Mouse (Mus musculus) stomach, embryonic 14.5 days (tissue): ENCODE data around the gene Scn10a. TPM values are rescaled to one million over a fixed set of nuclear protein-coding genes. Genes with fewer than 3 reads are reported as not detected.

Experiments
- ATAC-seq: fragments of 200-750 bp; cut with Nextera tagmentation; 2 replicates; pipeline ENCODE4 v1.8.0; 2017; ENCODE audit warnings: low read depth, moderate TSS enrichment; ENCODE audit not compliant: insufficient number of reproducible peaks, insufficient read depth, low FRiP score
- H3K27ac ChIP-seq: fragments of 300-500 bp; sonication (generic); 2 replicates; pipeline ENCODE4 v1.5.1; 2014; ENCODE audit warnings: mild to moderate bottlenecking, low read length, moderate library complexity, mixed read lengths
- H3K27me3 ChIP-seq: fragments of 300-500 bp; sonication (generic); 2 replicates; pipeline ENCODE4 v1.6.1; 2014; ENCODE audit warnings: low read length, control low read depth, mixed read lengths; ENCODE audit not compliant: control insufficient read depth, insufficient read depth
- H3K36me3 ChIP-seq: fragments of 300-500 bp; sonication (generic); 2 replicates; pipeline ENCODE4 v1.6.1; 2014; ENCODE audit warnings: mild to moderate bottlenecking, control low read depth, low read length, moderate library complexity, mixed read lengths; ENCODE audit not compliant: control insufficient read depth, insufficient read depth
- H3K4me1 ChIP-seq: fragments of 300-500 bp; sonication (generic); 2 replicates; pipeline ENCODE4 v1.6.1; 2014; ENCODE audit warnings: low read length, control low read depth, mixed read lengths; ENCODE audit not compliant: control insufficient read depth, insufficient read depth
- H3K4me2 ChIP-seq: fragments of 300-500 bp; sonication (generic); replicated peaks from 2 replicates; pipeline ENCODE4 v1.6.1; 2014; ENCODE audit warnings: low read depth, low read length, control low read depth
- H3K4me3 ChIP-seq: fragments of 300-500 bp; sonication (generic); 2 replicates; pipeline ENCODE4 v1.5.1; 2014; ENCODE audit warnings: low read depth, low read length, control low read depth
- H3K9ac ChIP-seq: fragments of 300-500 bp; sonication (generic); replicated peaks from 2 replicates; pipeline ENCODE4 v1.6.1; 2014; ENCODE audit warnings: low read depth, mild to moderate bottlenecking, control low read depth, low read length, moderate library complexity, mixed read lengths
- H3K9me3 ChIP-seq: fragments of 300-500 bp; sonication (generic); 2 replicates; pipeline ENCODE4 v1.6.1; 2016; ENCODE audit warnings: low read depth, low read length, control low read depth; ENCODE audit not compliant: control insufficient read depth
- WGBS: fragments of 180-500 bp; shearing (Covaris S2); extraction: QIAGEN DNeasy Blood & Tissue Kit; methylation state at CpG from one replicate; pipeline ENCODE4 v1.1.7; 2014; 5-methylcytosine and 5-hydroxymethylcytosine counted together
- polyA plus RNA-seq: library from polyadenylated mRNA; unstranded; fragments of >200 nt; fragmentation: Nextera tagmentation; extraction: Ambion mirVana; gene quantifications from 2 replicates; pipeline ENCODE4 v1.2.1, GENCODE M21; 2014

Gene Scn10a
- polyA plus RNA-seq, 1 experiment from 2014 or later = not detected

GRCm38 (mm10) chr9:119578311-119578635 lies 140.8 kb downstream of the Scn10a start:
- under 1% methylated on average over 23 of the region's 24 CpGs for WGBS
- no peaks in the 10 kb centered on the region for H3K36me3 ChIP-seq
- H3K27me3 ChIP-seq = peaks cover 34% of the 10 kb centered on the region
- peak overlapping the region; percentile 98 for H3K4me2 ChIP-seq
- H3K4me1 ChIP-seq = no peaks in the 10 kb centered on the region
- no peak overlapping the region for H3K27ac ChIP-seq
- peak overlapping the region; percentile 53 for H3K4me3 ChIP-seq
- ATAC-seq = no peak
- H3K9ac ChIP-seq = peak overlapping the region; percentile 10; the same call in 1 of the 2 replicates
- no peaks in the 10 kb centered on the region for H3K9me3 ChIP-seq

- Histone ChIP-seq H3K9me3 (no peaks in the 10 kb centered on the region), H3K36me3 (no peaks in the 10 kb centered on the region), H3K4me1 (no peaks in the 10 kb centered on the region), H3K27me3 (peaks cover 43% of the 10 kb centered on the region), H3K27ac (no peak overlapping the region), H3K4me3 (no peak overlapping the region), H3K4me2 (no peak overlapping the region), H3K9ac (no peak overlapping the region)
- ATAC-seq = no peak
- WGBS = 83% methylated on average over 2 of the region's 2 CpGs
Observed at GRCm38 (mm10) chr9:119576977-119577376, 142.1 kb downstream of the Scn10a start.

- H3K36me3 ChIP-seq = no peaks in the 10 kb centered on the region
- no peak overlapping the region for H3K4me3 ChIP-seq
- H3K9ac ChIP-seq = no peak overlapping the region
- H3K4me1 ChIP-seq = no peaks in the 10 kb centered on the region
- H3K27ac ChIP-seq = no peak overlapping the region
- peaks cover 44% of the 10 kb centered on the region for H3K27me3 ChIP-seq
- ATAC-seq = no peak
- no peaks in the 10 kb centered on the region for H3K9me3 ChIP-seq
- no peak overlapping the region for H3K4me2 ChIP-seq
- 44% methylated on average over 9 of the region's 9 CpGs for WGBS
Observed at GRCm38 (mm10) chr9:119575732-119576131, 143.4 kb downstream of the Scn10a start.

- Histone ChIP-seq H3K9ac (no peak overlapping the region), H3K9me3 (no peaks in the 10 kb centered on the region), H3K27ac (no peak overlapping the region), H3K27me3 (peaks cover 38% of the 10 kb centered on the region), H3K36me3 (no peaks in the 10 kb centered on the region), H3K4me1 (no peaks in the 10 kb centered on the region), H3K4me3 (no peak overlapping the region), H3K4me2 (no peak overlapping the region)
- 70% methylated on average over 7 of the region's 7 CpGs for WGBS
- ATAC-seq = no peak
Observed at GRCm38 (mm10) chr9:119574366-119574765, 144.8 kb downstream of the Scn10a start.

GRCm38 (mm10) chr9:119573009-119573408 lies 146.1 kb downstream of the Scn10a start:
- 52% methylated on average over 14 of the region's 14 CpGs for WGBS
- no peak overlapping the region for H3K4me2 ChIP-seq
- no peaks in the 10 kb centered on the region for H3K36me3 ChIP-seq
- H3K4me3 ChIP-seq = no peak overlapping the region
- no peak overlapping the region for H3K9ac ChIP-seq
- no peaks in the 10 kb centered on the region for H3K9me3 ChIP-seq
- no peak overlapping the region for H3K27ac ChIP-seq
- ATAC-seq = no peak
- H3K4me1 ChIP-seq = no peaks in the 10 kb centered on the region
- peaks cover 26% of the 10 kb centered on the region for H3K27me3 ChIP-seq

- Histone ChIP-seq H3K27me3 (peaks cover 13% of the 10 kb centered on the region; the same call in 1 of the 2 replicates), H3K9ac (no peak overlapping the region), H3K4me2 (no peak overlapping the region), H3K9me3 (no peaks in the 10 kb centered on the region), H3K4me3 (no peak overlapping the region), H3K27ac (no peak overlapping the region), H3K4me1 (no peaks in the 10 kb centered on the region), H3K36me3 (no peaks in the 10 kb centered on the region)
- no peak for ATAC-seq
- WGBS = 4% methylated on average over 15 of the region's 15 CpGs
Observed at GRCm38 (mm10) chr9:119571411-119571888, 147.7 kb downstream of the Scn10a start.

- H3K27ac ChIP-seq = no peak overlapping the region
- 21% methylated on average over 9 of the region's 9 CpGs for whole genome bisulfite sequencing
- ATAC-seq = no peak
Observed at GRCm38 (mm10) chr9:119570652-119571051, 148.5 kb downstream of the Scn10a start.

GRCm38 (mm10) chr9:119568732-119569131 lies 150.4 kb downstream of the Scn10a start:
- no peak overlapping the region for H3K4me2 ChIP-seq
- no peak overlapping the region for H3K9ac ChIP-seq
- no peaks in the 10 kb centered on the region for H3K36me3 ChIP-seq
- no peak overlapping the region for H3K4me3 ChIP-seq
- peaks cover 13% of the 10 kb centered on the region; the same call in 1 of the 2 replicates for H3K27me3 ChIP-seq
- no peak for ATAC-seq
- WGBS = 77% methylated on average over 8 of the region's 8 CpGs
- H3K4me1 ChIP-seq = no peaks in the 10 kb centered on the region
- H3K27ac ChIP-seq = no peak overlapping the region
- H3K9me3 ChIP-seq = no peaks in the 10 kb centered on the region

More at GRCm38 (mm10) chr9:119570652-119571051, 148.5 kb downstream of the Scn10a start:
- H3K9ac ChIP-seq = no peak overlapping the region
- no peaks in the 10 kb centered on the region for H3K36me3 ChIP-seq
- H3K4me3 ChIP-seq = no peak overlapping the region
- no peaks in the 10 kb centered on the region for H3K4me1 ChIP-seq
- H3K9me3 ChIP-seq = no peaks in the 10 kb centered on the region
- peaks cover 13% of the 10 kb centered on the region; the same call in 1 of the 2 replicates for H3K27me3 ChIP-seq
- no peak overlapping the region for H3K4me2 ChIP-seq

GRCm38 (mm10) chr9:119567800-119568199 lies 151.3 kb downstream of the Scn10a start:
- H3K4me1 ChIP-seq = no peaks in the 10 kb centered on the region
- no peak overlapping the region for H3K27ac ChIP-seq
- peaks cover 11% of the 10 kb centered on the region; the same call in 1 of the 2 replicates for H3K27me3 ChIP-seq
- no peaks in the 10 kb centered on the region for H3K36me3 ChIP-seq
- ATAC-seq = no peak
- H3K4me2 ChIP-seq = no peak overlapping the region
- WGBS = 80% methylated on average over 5 of the region's 5 CpGs
- no peak overlapping the region for H3K4me3 ChIP-seq
- H3K9ac ChIP-seq = no peak overlapping the region
- no peaks in the 10 kb centered on the region for H3K9me3 ChIP-seq
